Mouse (Mus musculus): ENCODE measurements around the gene Gm20388.
"Not testable (repeated sequence)": the region's sequence is repeated elsewhere in the genome, so short reads cannot be mapped to it uniquely, and the experiment has no call there.

Gm20388 gene

GRCm38 (mm10) chr8:122303451-122303850 is 2392.8 kb downstream of the Gm20388 start:
- no peak for DNase-seq (ENCODE audit: low spot score in 2 of 2)

- no peak for DNase-seq (ENCODE audit: low spot score in 2 of 2)
Observed at GRCm38 (mm10) chr8:122304058-122304457, 2393.4 kb downstream of the Gm20388 start.

GRCm38 (mm10) chr8:122306660-122307399 is 2396.2 kb downstream of the Gm20388 start:
- no peak for DNase-seq (ENCODE audit: low spot score in 2 of 2)

GRCm38 (mm10) chr8:122307836-122308235 is 2397.2 kb downstream of the Gm20388 start:
- DNase-seq (ENCODE audit: low spot score in 2 of 2) = no peak

- DNase-seq (ENCODE audit: low spot score in 2 of 2) = no peak
Observed at GRCm38 (mm10) chr8:122309272-122309671, 2398.6 kb downstream of the Gm20388 start.

- DNase-seq (ENCODE audit: low spot score in 2 of 2) = no peak
Observed at GRCm38 (mm10) chr8:122311115-122311514, 2400.5 kb downstream of the Gm20388 start.

GRCm38 (mm10) chr8:122312553-122312952 is 2401.9 kb downstream of the Gm20388 start:
- DNase-seq (ENCODE audit: low spot score in 2 of 2) = no peak

GRCm38 (mm10) chr8:122313310-122313709 is 2402.7 kb downstream of the Gm20388 start:
- no peak for DNase-seq (ENCODE audit: low spot score in 2 of 2)

GRCm38 (mm10) chr8:122314899-122315496 is 2404.4 kb downstream of the Gm20388 start:
- DNase-seq (ENCODE audit: low spot score in 2 of 2) = no peak

GRCm38 (mm10) chr8:122316402-122316801 is 2405.8 kb downstream of the Gm20388 start:
- DNase-seq (ENCODE audit: low spot score in 2 of 2) = no peak

GRCm38 (mm10) chr8:122317918-122318475 is 2407.4 kb downstream of the Gm20388 start:
- no peak for DNase-seq (ENCODE audit: low spot score in 2 of 2)

- DNase-seq (ENCODE audit: low spot score in 2 of 2) = no peak
Observed at GRCm38 (mm10) chr8:122319045-122319707, 2408.5 kb downstream of the Gm20388 start.

- DNase-seq (ENCODE audit: low spot score in 2 of 2) = no peak
Observed at GRCm38 (mm10) chr8:122319708-122320075, 2409.1 kb downstream of the Gm20388 start.

- DNase-seq (ENCODE audit: low spot score in 2 of 2) = no peak
Observed at GRCm38 (mm10) chr8:122320541-122320940, 2409.9 kb downstream of the Gm20388 start.

- DNase-seq (ENCODE audit: low spot score in 2 of 2) = no peak
Observed at GRCm38 (mm10) chr8:122321455-122321921, 2410.8 kb downstream of the Gm20388 start.

GRCm38 (mm10) chr8:122322126-122322525 is 2411.5 kb downstream of the Gm20388 start:
- no peak for DNase-seq (ENCODE audit: low spot score in 2 of 2)

- DNase-seq (ENCODE audit: low spot score in 2 of 2) = no peak
Observed at GRCm38 (mm10) chr8:122322792-122323191, 2412.2 kb downstream of the Gm20388 start.

GRCm38 (mm10) chr8:122323951-122324402 is 2413.3 kb downstream of the Gm20388 start:
- DNase-seq (ENCODE audit: low spot score in 2 of 2) = not testable (repeated sequence)

GRCm38 (mm10) chr8:122325196-122325595 is 2414.6 kb downstream of the Gm20388 start:
- DNase-seq (ENCODE audit: low spot score in 2 of 2) = no peak

GRCm38 (mm10) chr8:122326114-122326542 is 2415.5 kb downstream of the Gm20388 start:
- DNase-seq (ENCODE audit: low spot score in 2 of 2) = no peak

- DNase-seq (ENCODE audit: low spot score in 2 of 2) = no peak
Observed at GRCm38 (mm10) chr8:122329072-122329471, 2418.4 kb downstream of the Gm20388 start.

- no peak for DNase-seq (ENCODE audit: low spot score in 2 of 2)
Observed at GRCm38 (mm10) chr8:122329553-122330239, 2419.1 kb downstream of the Gm20388 start.

Data from left cerebral cortex, adult 9 months (tissue).